Mouse (Mus musculus) heart, embryonic 16.5 days (tissue): ENCODE results near the gene Dgkq. TPM values are rescaled to one million over a fixed set of nuclear protein-coding genes. Genes with fewer than 3 reads are reported as not detected.
"Not testable (repeated sequence)": the region's sequence is repeated elsewhere in the genome, so short reads cannot be mapped to it uniquely, and the experiment has no call there.

Source experiments
- ATAC-seq: fragments of 200-750 bp; cut with Nextera tagmentation; replicated peaks from 2 replicates; pipeline ENCODE4 v1.8.0; 2017; ENCODE audit warnings: moderate number of reproducible peaks; ENCODE audit not compliant: insufficient read depth, low FRiP score; ENCODE audit errors: extremely low read depth
- H3K27ac ChIP-seq: fragments of 300-500 bp; sonication (generic); 2 replicates; pipeline ENCODE4 v1.5.1; 2014; ENCODE audit warnings: mild to moderate bottlenecking, low read length, control low read depth, moderate library complexity
- H3K27me3 ChIP-seq: fragments of 300-500 bp; sonication (generic); 2 replicates; pipeline ENCODE4 v1.6.1; 2014; ENCODE audit warnings: low read length, mixed read lengths; ENCODE audit not compliant: control insufficient read depth, insufficient read depth
- H3K36me3 ChIP-seq: fragments of 300-500 bp; sonication (generic); 2 replicates; pipeline ENCODE4 v1.6.1; 2014; ENCODE audit not compliant: control insufficient read depth, insufficient read depth
- H3K4me1 ChIP-seq: fragments of 300-500 bp; sonication (generic); 2 replicates; pipeline ENCODE4 v1.6.1; 2014; ENCODE audit warnings: low read length, mixed read lengths; ENCODE audit not compliant: control insufficient read depth, insufficient read depth
- H3K4me2 ChIP-seq: fragments of 300-500 bp; sonication (generic); 2 replicates; pipeline ENCODE4 v1.6.1; 2014; ENCODE audit warnings: low read depth, mild to moderate bottlenecking, control low read depth, low read length
- H3K4me3 ChIP-seq: fragments of 300-500 bp; sonication (generic); 2 replicates; pipeline ENCODE4 v1.5.1; 2014; ENCODE audit warnings: mild to moderate bottlenecking, control low read depth, low read length
- H3K9ac ChIP-seq: fragments of 300-500 bp; sonication (generic); 2 replicates; pipeline ENCODE4 v1.6.1; 2014; ENCODE audit warnings: low read length, control low read depth
- H3K9me3 ChIP-seq: fragments of 300-500 bp; sonication (generic); replicated peaks from 2 replicates; pipeline ENCODE4 v1.6.1; 2016; ENCODE audit warnings: low read length; ENCODE audit not compliant: control insufficient read depth
- WGBS: fragments of 180-500 bp; shearing (Covaris S2); extraction: QIAGEN DNeasy Blood & Tissue Kit; methylation state at CpG from one replicate; pipeline ENCODE4 v1.1.7; 2014; 5-methylcytosine and 5-hydroxymethylcytosine counted together
- polyA plus RNA-seq: library from polyadenylated mRNA; unstranded; fragments of >200 nt; fragmentation: Nextera tagmentation; extraction: Ambion mirVana; gene quantifications from 2 replicates; pipeline ENCODE4 v1.2.1, GENCODE M21; 2015

Dgkq gene
- polyA plus RNA-seq, 1 experiment from 2014 or later: 6.3 TPM

GRCm38 (mm10) chr5:108643674-108644073 is 25.8 kb downstream of the Dgkq start:
- Histone ChIP-seq H3K36me3 (peaks cover 24% of the 10 kb centered on the region), H3K4me1 (0 out of 2 replicates have a peak, but pooled peaks cover 3% of the 10 kb centered on the region), H3K9ac (no peak overlapping the region), H3K4me2 (no peak overlapping the region), H3K27me3 (no peaks in the 10 kb centered on the region), H3K9me3 (no peaks in the 10 kb centered on the region), H3K27ac (no peak overlapping the region), H3K4me3 (no peak overlapping the region)
- WGBS: 43% methylated on average over 2 of the region's 2 CpGs
- no peak for ATAC-seq

- no peaks in the 10 kb centered on the region for H3K9me3 ChIP-seq
- H3K4me2 ChIP-seq: no peak overlapping the region
- no peak overlapping the region for H3K9ac ChIP-seq
- 0 out of 2 replicates have a peak, but pooled peaks cover 2% of the 10 kb centered on the region for H3K36me3 ChIP-seq
- H3K27ac ChIP-seq: no peak overlapping the region
- H3K4me1 ChIP-seq: no peaks in the 10 kb centered on the region
- ATAC-seq: no peak
- H3K27me3 ChIP-seq: no peaks in the 10 kb centered on the region
- H3K4me3 ChIP-seq: no peak overlapping the region
- 65% methylated on average over 4 of the region's 4 CpGs for WGBS
Measured at GRCm38 (mm10) chr5:108636172-108636571, 33.3 kb downstream of the Dgkq start.

- not testable (repeated sequence) for H3K4me1 ChIP-seq, H3K27ac ChIP-seq, ATAC-seq, H3K4me3 ChIP-seq, H3K36me3 ChIP-seq, H3K27me3 ChIP-seq, H3K9ac ChIP-seq, H3K4me2 ChIP-seq, H3K9me3 ChIP-seq
- 88% methylated on average over 2 of the region's 3 CpGs for WGBS
Measured at GRCm38 (mm10) chr5:108634088-108634487, 35.4 kb downstream of the Dgkq start.

GRCm38 (mm10) chr5:108633676-108634075 is 35.8 kb downstream of the Dgkq start:
- no peak overlapping the region for H3K27ac ChIP-seq
- H3K4me3 ChIP-seq: no peak overlapping the region
- no peaks in the 10 kb centered on the region for H3K9me3 ChIP-seq
- WGBS: 83% methylated on average over 4 of the region's 4 CpGs
- no peaks in the 10 kb centered on the region for H3K36me3 ChIP-seq
- no peaks in the 10 kb centered on the region for H3K27me3 ChIP-seq
- no peak overlapping the region for H3K4me2 ChIP-seq
- ATAC-seq: no peak
- H3K4me1 ChIP-seq: peaks cover 8% of the 10 kb centered on the region
- H3K9ac ChIP-seq: no peak overlapping the region

GRCm38 (mm10) chr5:108629634-108630483 is 39.6 kb downstream of the Dgkq start, which contains the start of the genes Gak and Tmem175:
Gene Gak, minus strand, starts transcription at chr5:108629755.
Gene Tmem175, plus strand, starts transcription at chr5:108629770.
- Histone ChIP-seq H3K9me3 (no peaks in the 10 kb centered on the region), H3K27ac (peak within 1 kb of the TSS; percentile 92), H3K9ac (peak within 1 kb of the TSS; percentile 99), H3K36me3 (no peaks in the 10 kb centered on the region), H3K4me1 (peaks cover 25% of the 10 kb centered on the region), H3K4me3 (peak within 1 kb of the TSS; percentile 99), H3K4me2 (peak within 1 kb of the TSS; percentile 82), H3K27me3 (no peaks in the 10 kb centered on the region)
- ATAC-seq: peak; percentile 93
- WGBS: under 1% methylated on average over 58 of the region's 58 CpGs

GRCm38 (mm10) chr5:108628891-108629633 is 40.4 kb downstream of the Dgkq start:
- WGBS: 1% methylated on average over 32 of the region's 32 CpGs
- Histone ChIP-seq H3K9me3 (no peaks in the 10 kb centered on the region), H3K27ac (peak overlapping the region; percentile 92), H3K9ac (peak overlapping the region; percentile 99), H3K4me3 (peak overlapping the region; percentile 99), H3K36me3 (peaks cover 7% of the 10 kb centered on the region), H3K4me1 (peaks cover 25% of the 10 kb centered on the region), H3K4me2 (peak overlapping the region; percentile 82), H3K27me3 (no peaks in the 10 kb centered on the region)
- peak; percentile 76 for ATAC-seq

- no peaks in the 10 kb centered on the region for H3K9me3 ChIP-seq
- no peak overlapping the region for H3K27ac ChIP-seq
- no peaks in the 10 kb centered on the region for H3K27me3 ChIP-seq
- H3K4me2 ChIP-seq: no peak overlapping the region
- no peak overlapping the region for H3K9ac ChIP-seq
- peaks cover 32% of the 10 kb centered on the region for H3K4me1 ChIP-seq
- H3K4me3 ChIP-seq: no peak overlapping the region
- 76% methylated on average over 4 of the region's 4 CpGs for WGBS
- ATAC-seq: no peak
- H3K36me3 ChIP-seq: peaks cover 27% of the 10 kb centered on the region
Measured at GRCm38 (mm10) chr5:108626050-108626660, 43.3 kb downstream of the Dgkq start.

- no peaks in the 10 kb centered on the region for H3K27me3 ChIP-seq
- no peaks in the 10 kb centered on the region for H3K9me3 ChIP-seq
- H3K4me2 ChIP-seq: no peak overlapping the region
- H3K4me1 ChIP-seq: peaks cover 8% of the 10 kb centered on the region
- H3K36me3 ChIP-seq: peaks cover 41% of the 10 kb centered on the region
- H3K4me3 ChIP-seq: no peak overlapping the region
- ATAC-seq: peak; percentile 41; the same call in 1 of the 2 replicates
- H3K27ac ChIP-seq: peak overlapping the region; percentile 19
- WGBS: 41% methylated on average over 2 of the region's 2 CpGs
- H3K9ac ChIP-seq: no peak overlapping the region
Measured at GRCm38 (mm10) chr5:108621870-108622269, 47.6 kb downstream of the Dgkq start.
